Mouse (Mus musculus) E14TG2a.4 (cell line): ENCODE results near the gene Zmym1.

Source experiments
- H3K27me3 ChIP-seq: 2 replicates; pipeline ENCODE4 v1.6.1; 2014; ENCODE audit warnings: low read length, control low read depth; ENCODE audit not compliant: insufficient read depth
- H3K36me3 ChIP-seq: 2 replicates; pipeline ENCODE4 v1.6.1; 2014; ENCODE audit warnings: low read length, control low read depth; ENCODE audit not compliant: insufficient read depth
- H3K4me1 ChIP-seq: replicated peaks from 2 replicates; pipeline ENCODE4 v1.6.1; 2014; ENCODE audit warnings: low read depth, low read length, control low read depth
- H3K4me3 ChIP-seq: replicated peaks from 2 replicates; pipeline ENCODE4 v1.5.1; 2014; ENCODE audit warnings: mild to moderate bottlenecking, low read length
- H3K9me3 ChIP-seq: 2 replicates; pipeline ENCODE4 v1.6.1; 2014; ENCODE audit warnings: low read length, control low read depth
- CTCF ChIP-seq: conservative IDR thresholded peaks from 2 replicates; pipeline ENCODE4 v1.5.1; 2014; ENCODE audit warnings: low read length
- NANOG ChIP-seq: IDR thresholded peaks from 2 replicates; pipeline ENCODE4 v1.6.1; 2014; ENCODE audit warnings: borderline replicate concordance, low read length, mixed read lengths
- POU5F1 ChIP-seq: IDR thresholded peaks from 2 replicates; pipeline ENCODE4 v1.6.1; 2014; ENCODE audit warnings: low read length, borderline replicate concordance

The Zmym1 gene

GRCm38 (mm10) chr4:127038828-127039349 lies 22.1 kb downstream of the Zmym1 start:
- H3K4me1 ChIP-seq, result peaks cover 6% of the 10 kb centered on the region; the same call in 1 of the 2 replicates
- peaks cover 95% of the 10 kb centered on the region for H3K36me3 ChIP-seq
- no peaks in the 10 kb centered on the region for H3K27me3 ChIP-seq
- no peaks in the 10 kb centered on the region for H3K9me3 ChIP-seq
- no peak overlapping the region for H3K4me3 ChIP-seq
- no peak for TF ChIP-seq POU5F1
- no peak for TF ChIP-seq CTCF
- no peak for TF ChIP-seq NANOG

GRCm38 (mm10) chr4:127037908-127038827 lies 22.8 kb downstream of the Zmym1 start:
- no peak overlapping the region for H3K4me3 ChIP-seq
- TF ChIP-seq CTCF, result no peak
- TF ChIP-seq NANOG, result no peak
- no peak for TF ChIP-seq POU5F1
- H3K27me3 ChIP-seq, result no peaks in the 10 kb centered on the region
- peaks cover 95% of the 10 kb centered on the region for H3K36me3 ChIP-seq
- H3K9me3 ChIP-seq, result no peaks in the 10 kb centered on the region
- H3K4me1 ChIP-seq, result peaks cover 9% of the 10 kb centered on the region

GRCm38 (mm10) chr4:127037158-127037557 lies 23.8 kb downstream of the Zmym1 start:
- Histone ChIP-seq H3K27me3 (no peaks in the 10 kb centered on the region), H3K4me1 (peaks cover 19% of the 10 kb centered on the region), H3K4me3 (no peak overlapping the region), H3K36me3 (peaks cover 96% of the 10 kb centered on the region), H3K9me3 (no peaks in the 10 kb centered on the region)
- no peak for TF ChIP-seq NANOG
- no peak for TF ChIP-seq POU5F1
- no peak for TF ChIP-seq CTCF

GRCm38 (mm10) chr4:127027228-127028190 lies 33.4 kb downstream of the Zmym1 start:
- TF ChIP-seq CTCF (peak; percentile 58), POU5F1 (no peak)
- Histone ChIP-seq H3K36me3 (peaks cover 100% of the 10 kb centered on the region), H3K4me3 (no peak overlapping the region), H3K27me3 (no peaks in the 10 kb centered on the region), H3K9me3 (no peaks in the 10 kb centered on the region), H3K4me1 (peaks cover 80% of the 10 kb centered on the region)

GRCm38 (mm10) chr4:127026826-127027225 lies 34.1 kb downstream of the Zmym1 start:
- Histone ChIP-seq H3K4me3 (no peak overlapping the region), H3K27me3 (no peaks in the 10 kb centered on the region), H3K9me3 (no peaks in the 10 kb centered on the region), H3K36me3 (peaks cover 96% of the 10 kb centered on the region), H3K4me1 (peaks cover 73% of the 10 kb centered on the region)
- TF ChIP-seq POU5F1 (no peak), NANOG (no peak), CTCF (no peak)

GRCm38 (mm10) chr4:127024240-127024639 lies 36.7 kb downstream of the Zmym1 start:
- no peak for TF ChIP-seq CTCF
- TF ChIP-seq NANOG, result no peak
- no peak for TF ChIP-seq POU5F1

GRCm38 (mm10) chr4:127023201-127023600 lies 37.8 kb downstream of the Zmym1 start:
- TF ChIP-seq NANOG (no peak), CTCF (no peak), POU5F1 (no peak)
- Histone ChIP-seq H3K36me3 (peaks cover 60% of the 10 kb centered on the region), H3K27me3 (no peaks in the 10 kb centered on the region), H3K4me1 (peaks cover 51% of the 10 kb centered on the region), H3K9me3 (no peaks in the 10 kb centered on the region), H3K4me3 (peak overlapping the region; percentile 99)

More at GRCm38 (mm10) chr4:127024240-127024639, 36.7 kb downstream of the Zmym1 start:
- peaks cover 60% of the 10 kb centered on the region for H3K4me1 ChIP-seq
- peaks cover 70% of the 10 kb centered on the region for H3K36me3 ChIP-seq
- no peaks in the 10 kb centered on the region for H3K27me3 ChIP-seq
- H3K9me3 ChIP-seq, result no peaks in the 10 kb centered on the region
- peak overlapping the region; percentile 99 for H3K4me3 ChIP-seq

GRCm38 (mm10) chr4:127021989-127022626 lies 38.8 kb downstream of the Zmym1 start:
- peaks cover 47% of the 10 kb centered on the region for H3K4me1 ChIP-seq
- peak overlapping the region; percentile 99 for H3K4me3 ChIP-seq
- peaks cover 49% of the 10 kb centered on the region for H3K36me3 ChIP-seq
- H3K27me3 ChIP-seq, result no peaks in the 10 kb centered on the region
- no peaks in the 10 kb centered on the region for H3K9me3 ChIP-seq
- TF ChIP-seq POU5F1 (no peak), CTCF (no peak), NANOG (no peak)
